Mouse (Mus musculus) heart, postnatal 0 days (tissue): ENCODE measurements at regions not wholly inside any gene's neighbourhood (a gene's known extent, or its start where the extent isn't known, plus 50 kb on each side); places are given as distances from the start of the nearest gene placed in this dataset.

Source experiments
- CTCF ChIP-seq: IDR thresholded peaks from 2 replicates; pipeline ENCODE4 v1.5.1; 2016; ENCODE audit warnings: antibody characterized with exemption, control low read depth, low read depth
- EP300 ChIP-seq: IDR thresholded peaks from 2 replicates; pipeline ENCODE4 v1.6.1; 2016; ENCODE audit warnings: antibody characterized with exemption, low read depth

DNA sequence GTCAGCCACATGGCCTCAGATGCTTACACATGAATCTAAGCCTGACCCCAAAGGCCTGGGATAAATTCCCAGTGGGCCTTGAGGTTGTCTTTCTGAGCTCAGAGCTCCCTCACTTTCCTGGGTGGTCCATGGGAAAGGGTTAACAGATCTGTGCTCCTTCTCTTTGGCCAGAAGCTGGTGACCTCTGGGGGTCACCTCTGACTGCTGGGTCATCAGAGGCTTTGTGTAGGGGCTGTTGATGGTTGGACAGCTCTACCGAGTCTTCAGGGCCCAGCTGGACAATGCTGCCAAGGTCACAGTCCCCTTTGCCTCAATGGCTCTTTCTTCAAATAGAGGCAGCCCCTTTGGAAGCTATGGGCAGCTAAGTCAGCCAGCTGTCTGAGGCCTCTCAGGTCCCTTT is 70.5 kb upstream of the Bod1 start:
- TF ChIP-seq CTCF (no peak), EP300 (no peak)
